Mouse (Mus musculus): ENCODE measurements around the gene Casp9.

The Casp9 gene

GRCm38 (mm10) chr4:141864506-141864905, 71.1 kb downstream of the Casp9 start:
- no peak for DNase-seq (ENCODE audit: low read depth, low spot score)

- peak; percentile 58 for DNase-seq (ENCODE audit: low read depth, low spot score)
Measured at GRCm38 (mm10) chr4:141865006-141865405, 71.6 kb downstream of the Casp9 start.
